Mouse (Mus musculus) G1E (cell line): ENCODE measurements at regions not wholly inside any gene's neighbourhood (a gene's known extent, or its start where the extent isn't known, plus 50 kb on each side); places are given as distances from the start of the nearest gene placed in this dataset.

Experiments
- ATAC-seq: 2 replicates; pipeline ENCODE4 v1.8.0; 2016; ENCODE audit warnings: mild to moderate bottlenecking; ENCODE audit not compliant: insufficient number of reproducible peaks, poor library complexity, low FRiP score, severe bottlenecking; ENCODE audit errors: extremely low read depth
- DNase-seq: peaks from one replicate; pipeline ENCODE4 v3.0.0; 2012; ENCODE audit warnings: low spot score
- H3K27me3 ChIP-seq: 2 replicates; pipeline ENCODE4 v1.6.1; 2012; ENCODE audit warnings: mild to moderate bottlenecking, low read length, inconsistent platforms; ENCODE audit not compliant: insufficient read depth
- H3K36me3 ChIP-seq: replicated peaks from 2 replicates; pipeline ENCODE3; 2012; ENCODE audit warnings: mild to moderate bottlenecking, inconsistent platforms
- H3K4me1 ChIP-seq: 2 replicates; pipeline ENCODE4 v1.6.1; 2012; ENCODE audit warnings: low read depth, low read length, inconsistent platforms, mixed read lengths; ENCODE audit not compliant: insufficient read depth
- H3K4me3 ChIP-seq: 2 replicates; pipeline ENCODE4 v1.5.1; 2012; ENCODE audit warnings: low read depth, mild to moderate bottlenecking, inconsistent platforms, low read length, moderate library complexity, mixed read lengths
- H3K9me3 ChIP-seq: replicated peaks from 2 replicates; pipeline ENCODE4 v1.6.1; 2012; ENCODE audit warnings: inconsistent platforms
- CTCF ChIP-seq: IDR thresholded peaks from 2 replicates; pipeline ENCODE4 v1.5.1; 2012; ENCODE audit warnings: low read depth, low read length, inconsistent platforms, mixed read lengths
- GATA1 ChIP-seq: IDR thresholded peaks from 2 replicates; pipeline ENCODE4 v1.6.1; 2012; ENCODE audit warnings: borderline replicate concordance, low read length, inconsistent platforms, mixed read lengths
- GATA2 ChIP-seq: IDR thresholded peaks from 2 replicates; pipeline ENCODE4 v1.6.1; 2012; ENCODE audit warnings: low read depth, low read length, inconsistent platforms, borderline replicate concordance
- POLR2AphosphoS5 ChIP-seq: IDR thresholded peaks from 2 replicates; pipeline ENCODE4 v1.6.1; 2012; ENCODE audit warnings: low read depth, low read length, inconsistent platforms; ENCODE audit not compliant: insufficient replicate concordance
- TAL1 ChIP-seq: conservative IDR thresholded peaks from 2 replicates; pipeline ENCODE4 v1.6.1; 2012; ENCODE audit warnings: low read depth, low read length, inconsistent platforms, mixed read lengths

DNA sequence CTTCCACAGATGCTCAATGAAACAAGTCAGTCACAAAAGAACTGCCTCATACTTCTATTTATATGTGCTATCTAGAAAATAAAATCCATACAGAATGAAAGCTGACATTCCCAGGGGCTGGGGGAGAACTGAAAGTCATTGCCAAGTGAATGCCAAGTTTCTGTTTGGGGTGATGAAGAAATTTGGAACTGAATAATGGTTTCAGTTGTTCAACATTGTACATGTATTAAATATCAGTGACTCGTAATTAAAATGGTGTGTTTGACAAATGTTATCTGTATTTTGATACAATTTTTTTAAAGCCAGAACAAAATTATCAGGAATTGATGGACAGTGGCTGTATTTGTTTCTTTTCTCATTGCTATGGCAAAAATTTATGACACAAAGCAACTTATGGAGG lies 177.3 kb upstream of the Castor2 start:
- H3K4me1 ChIP-seq, result no peaks in the 10 kb centered on the region
- DNase-seq (no peak), ATAC-seq (no peak)
- H3K36me3 ChIP-seq, result no peaks in the 10 kb centered on the region
- no peak overlapping the region for H3K4me3 ChIP-seq
- no peaks in the 10 kb centered on the region for H3K27me3 ChIP-seq
- peaks cover 63% of the 10 kb centered on the region for H3K9me3 ChIP-seq
- TF ChIP-seq GATA2, result no peak
- no peak for TF ChIP-seq CTCF
- TF ChIP-seq POLR2AphosphoS5, result no peak
- TF ChIP-seq GATA1, result no peak

DNA sequence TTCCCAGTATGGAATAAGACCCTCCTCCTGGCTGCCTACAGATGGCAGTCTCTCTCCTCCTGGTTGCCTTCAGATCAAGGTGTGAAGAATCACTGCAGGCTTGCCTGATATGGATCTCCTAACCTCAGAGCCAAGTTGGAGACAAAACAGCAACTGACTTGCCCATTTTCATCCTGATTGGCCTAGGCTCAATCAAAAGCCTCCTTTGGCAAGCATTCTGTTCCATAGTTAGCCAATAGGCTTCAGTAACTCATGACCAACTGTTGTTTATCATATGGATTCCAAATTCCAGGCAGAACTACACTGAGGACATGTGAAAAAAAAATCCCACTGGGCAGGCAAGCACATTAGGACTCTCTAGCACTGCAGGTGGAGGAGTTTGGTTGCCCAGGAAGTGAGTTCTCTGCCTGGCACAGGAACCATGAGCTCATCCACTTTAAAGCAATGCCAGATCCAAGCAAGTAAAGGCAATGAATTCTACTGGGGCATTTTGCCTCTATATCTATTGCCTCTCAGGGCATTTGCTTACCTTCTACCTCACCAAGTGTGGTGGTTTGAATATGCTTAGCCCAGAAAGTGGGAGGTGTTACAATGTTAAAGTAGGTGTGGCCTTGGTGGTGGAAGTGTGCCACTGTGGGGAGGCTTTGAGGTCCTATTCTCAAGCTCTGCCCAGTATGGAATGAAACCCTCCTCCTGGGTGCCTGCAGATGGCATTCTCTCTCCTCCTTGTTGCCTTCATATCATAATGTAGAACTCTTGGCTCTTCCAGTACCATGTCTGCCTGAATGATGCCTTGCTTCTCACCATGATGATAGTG lies 183.6 kb upstream of the Castor2 start:
- Histone ChIP-seq H3K36me3 (no peaks in the 10 kb centered on the region), H3K4me3 (no peak overlapping the region), H3K4me1 (no peaks in the 10 kb centered on the region), H3K9me3 (peaks cover 64% of the 10 kb centered on the region), H3K27me3 (no peaks in the 10 kb centered on the region)
- no peak for TF ChIP-seq GATA1
- TF ChIP-seq POLR2AphosphoS5, result no peak
- no peak for TF ChIP-seq TAL1
- no peak for TF ChIP-seq GATA2
- TF ChIP-seq CTCF, result no peak
- DNase-seq, result no peak
- ATAC-seq, result no peak

DNA sequence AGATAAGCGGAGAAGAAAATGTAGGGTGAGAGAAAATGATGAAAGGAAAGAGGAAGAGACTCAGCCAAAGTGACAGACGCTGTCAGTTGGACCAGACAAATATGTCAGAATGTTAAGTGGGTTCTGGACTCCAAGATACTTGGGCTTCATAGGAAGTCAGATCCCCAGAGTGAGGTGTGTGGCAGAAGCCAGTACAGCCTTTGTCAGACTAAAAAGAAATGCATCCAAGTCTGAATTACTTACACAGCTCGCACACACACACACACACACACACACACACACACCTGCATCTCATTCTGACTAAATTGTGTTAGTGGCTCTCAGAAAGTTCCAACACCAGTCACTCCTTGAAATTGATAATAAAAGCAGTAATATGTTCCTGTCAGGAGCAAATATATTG lies 192.1 kb upstream of the Castor2 start:
- ATAC-seq (no peak), DNase-seq (no peak)
- no peak for TF ChIP-seq CTCF
- TF ChIP-seq GATA1, result no peak
- no peak for TF ChIP-seq TAL1
- no peak for TF ChIP-seq POLR2AphosphoS5
- no peak for TF ChIP-seq GATA2
- Histone ChIP-seq H3K4me1 (no peaks in the 10 kb centered on the region), H3K27me3 (no peaks in the 10 kb centered on the region), H3K4me3 (no peak overlapping the region), H3K36me3 (no peaks in the 10 kb centered on the region), H3K9me3 (peaks cover 50% of the 10 kb centered on the region)

DNA sequence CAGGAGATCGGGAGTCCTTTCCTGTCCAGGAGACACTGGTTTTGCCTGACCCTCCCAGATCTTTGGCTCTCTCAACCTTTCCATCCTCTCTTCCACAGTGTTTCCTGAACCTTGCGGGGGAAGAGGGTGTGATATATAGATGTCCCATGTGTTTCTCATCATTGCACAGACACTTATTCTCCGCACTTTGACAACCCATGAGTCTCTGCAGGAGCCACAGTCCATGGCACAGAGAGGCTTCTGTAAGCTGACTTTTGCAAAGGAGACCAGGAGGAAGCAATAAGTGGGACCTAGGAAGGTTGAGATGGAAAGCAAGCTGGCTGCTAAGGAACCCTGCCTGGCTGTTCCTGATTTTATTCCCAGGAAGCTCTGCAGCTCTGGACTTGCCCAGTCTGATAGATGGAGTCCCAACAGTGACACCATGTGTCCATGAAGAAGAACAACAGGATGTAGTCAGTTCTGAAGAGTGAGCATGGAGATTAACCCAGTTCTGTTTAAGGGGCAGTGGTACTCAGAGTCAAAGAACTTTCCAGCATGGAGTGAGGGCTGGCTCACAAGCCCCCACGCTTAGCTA lies 201.4 kb upstream of the Castor2 start:
- no peak for DNase-seq
- peaks cover 70% of the 10 kb centered on the region for H3K9me3 ChIP-seq
- no peak for TF ChIP-seq GATA2
- TF ChIP-seq CTCF, result no peak
- no peak for TF ChIP-seq GATA1
- no peak for TF ChIP-seq POLR2AphosphoS5
- no peak for TF ChIP-seq TAL1
- no peak overlapping the region for H3K4me3 ChIP-seq
- no peaks in the 10 kb centered on the region for H3K36me3 ChIP-seq
- H3K4me1 ChIP-seq, result no peaks in the 10 kb centered on the region
- no peaks in the 10 kb centered on the region for H3K27me3 ChIP-seq
- ATAC-seq, result no peak

DNA sequence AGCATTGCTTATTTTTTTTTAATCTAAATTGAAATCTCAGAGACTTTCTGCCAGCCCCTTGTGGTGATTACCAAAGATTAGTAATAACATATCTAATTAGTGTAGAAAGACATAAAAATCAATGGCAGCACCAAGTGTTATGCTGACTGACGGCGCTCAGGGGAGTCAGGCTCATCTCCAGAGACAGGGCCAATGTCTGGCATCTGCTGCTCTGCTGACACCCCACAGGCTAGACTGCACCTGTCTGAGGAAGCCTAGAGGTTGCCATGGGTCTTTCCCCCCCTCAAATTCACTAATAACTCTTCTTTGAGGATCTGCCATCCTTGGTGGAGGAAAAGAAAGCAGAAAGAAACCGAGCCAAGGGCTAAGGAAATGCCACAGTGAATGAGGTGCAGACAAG lies 208.8 kb upstream of the Castor2 start:
- Histone ChIP-seq H3K4me1 (no peaks in the 10 kb centered on the region), H3K9me3 (peaks cover 68% of the 10 kb centered on the region), H3K36me3 (no peaks in the 10 kb centered on the region), H3K4me3 (no peak overlapping the region), H3K27me3 (no peaks in the 10 kb centered on the region)
- ATAC-seq, result no peak
- no peak for DNase-seq
- TF ChIP-seq CTCF (no peak), POLR2AphosphoS5 (no peak), TAL1 (no peak), GATA2 (no peak), GATA1 (no peak)

DNA sequence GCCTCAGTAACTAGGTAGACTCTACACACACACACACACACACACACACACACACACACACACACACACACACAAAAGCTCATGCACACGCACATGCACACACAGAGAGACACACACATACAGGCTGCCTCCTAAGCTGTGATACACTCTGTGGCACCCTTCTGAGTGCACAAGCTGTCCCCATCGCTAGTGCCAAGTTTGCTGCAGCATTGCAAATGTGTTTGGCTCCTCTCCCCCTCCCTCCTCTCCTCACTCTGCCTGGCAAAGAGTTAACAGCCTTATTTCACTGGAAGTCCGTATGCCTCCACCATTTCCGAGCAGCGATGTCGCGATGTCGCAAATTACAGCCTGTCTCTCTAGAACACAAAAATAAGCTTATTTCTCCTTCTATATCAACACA lies 209.7 kb upstream of the Castor2 start:
- no peak for TF ChIP-seq GATA2
- no peak for TF ChIP-seq POLR2AphosphoS5
- no peak for TF ChIP-seq TAL1
- TF ChIP-seq GATA1, result no peak
- TF ChIP-seq CTCF, result no peak
- Histone ChIP-seq H3K9me3 (peaks cover 73% of the 10 kb centered on the region), H3K4me3 (no peak overlapping the region), H3K36me3 (no peaks in the 10 kb centered on the region), H3K4me1 (no peaks in the 10 kb centered on the region), H3K27me3 (no peaks in the 10 kb centered on the region)
- ATAC-seq, result no peak
- no peak for DNase-seq
